Mouse (Mus musculus) megakaryocyte, embryonic 14.5 days (primary cell): ENCODE measurements around the gene P2rx6. TPM values are rescaled to one million over a fixed set of nuclear protein-coding genes. Genes with fewer than 3 reads are reported as not detected.

Source experiments
- H3K27me3 ChIP-seq: replicated peaks from 2 replicates; pipeline ENCODE3; 2012; ENCODE audit warnings: inconsistent platforms
- H3K36me3 ChIP-seq: replicated peaks from 2 replicates; pipeline ENCODE3; 2012; ENCODE audit warnings: low read length, inconsistent platforms, mixed read lengths
- H3K4me1 ChIP-seq: 2 replicates; pipeline ENCODE4 v1.6.1; 2012; ENCODE audit warnings: inconsistent platforms
- H3K4me3 ChIP-seq: replicated peaks from 2 replicates; pipeline ENCODE3; 2012; ENCODE audit warnings: moderate library complexity, mild to moderate bottlenecking, inconsistent platforms
- H3K9me3 ChIP-seq: 2 replicates; pipeline ENCODE4 v1.6.1; 2012; ENCODE audit warnings: inconsistent platforms
- FLI1 ChIP-seq: IDR thresholded peaks from 2 replicates; pipeline ENCODE4 v1.6.1; 2012; ENCODE audit warnings: low read length, inconsistent platforms, mixed read lengths
- GATA1 ChIP-seq: IDR thresholded peaks from 3 replicates; pipeline ENCODE4 v1.6.1; 2012; ENCODE audit warnings: mixed read lengths, low read length, inconsistent platforms, borderline replicate concordance
- polyA plus RNA-seq: library from polyadenylated mRNA; stranded (reverse); fragments of >175 nt; gene quantifications from 2 replicates; pipeline ENCODE4 v1.2.3, GENCODE M21; 2012; ENCODE audit warnings: low replicate concordance; ENCODE audit not compliant: insufficient read depth

P2rx6 gene
- polyA plus RNA-seq, 1 experiment: not detected

DNA sequence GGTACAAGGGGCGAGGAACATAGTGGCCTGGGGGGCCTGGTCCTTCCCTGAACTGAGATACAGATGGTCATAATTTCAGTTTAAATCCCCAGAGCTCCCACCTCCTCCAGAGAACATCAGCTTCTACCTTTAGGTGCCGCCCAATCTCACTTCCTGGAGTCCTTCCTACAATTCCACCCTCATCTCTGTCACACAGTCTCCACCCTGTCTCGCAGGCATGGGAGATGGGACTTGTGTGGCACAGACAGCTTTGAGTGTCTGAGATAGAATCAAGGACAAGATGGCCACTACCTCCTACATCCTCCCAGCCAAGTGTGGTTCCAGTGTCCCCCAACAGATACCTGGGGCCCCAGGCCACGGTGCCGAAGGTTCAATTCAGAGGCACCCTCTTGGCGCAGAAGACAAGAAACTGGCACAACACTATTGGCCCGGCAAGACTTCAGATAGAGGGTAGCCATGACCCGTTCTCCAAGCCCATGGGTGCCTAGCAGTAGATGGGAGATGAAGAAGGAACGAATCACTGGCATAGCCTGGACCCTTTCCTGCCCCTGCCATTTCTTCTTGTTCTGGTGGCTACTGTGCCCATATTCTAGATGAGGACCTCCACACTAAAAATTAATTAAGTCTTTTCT, 2.2 kb upstream of the P2rx6 start:
- Histone ChIP-seq H3K4me3 (no peak overlapping the region), H3K9me3 (no peaks in the 10 kb centered on the region), H3K36me3 (no peaks in the 10 kb centered on the region), H3K27me3 (peaks cover 45% of the 10 kb centered on the region), H3K4me1 (peaks cover 73% of the 10 kb centered on the region)
- TF ChIP-seq GATA1: no peak
- TF ChIP-seq FLI1: no peak

DNA sequence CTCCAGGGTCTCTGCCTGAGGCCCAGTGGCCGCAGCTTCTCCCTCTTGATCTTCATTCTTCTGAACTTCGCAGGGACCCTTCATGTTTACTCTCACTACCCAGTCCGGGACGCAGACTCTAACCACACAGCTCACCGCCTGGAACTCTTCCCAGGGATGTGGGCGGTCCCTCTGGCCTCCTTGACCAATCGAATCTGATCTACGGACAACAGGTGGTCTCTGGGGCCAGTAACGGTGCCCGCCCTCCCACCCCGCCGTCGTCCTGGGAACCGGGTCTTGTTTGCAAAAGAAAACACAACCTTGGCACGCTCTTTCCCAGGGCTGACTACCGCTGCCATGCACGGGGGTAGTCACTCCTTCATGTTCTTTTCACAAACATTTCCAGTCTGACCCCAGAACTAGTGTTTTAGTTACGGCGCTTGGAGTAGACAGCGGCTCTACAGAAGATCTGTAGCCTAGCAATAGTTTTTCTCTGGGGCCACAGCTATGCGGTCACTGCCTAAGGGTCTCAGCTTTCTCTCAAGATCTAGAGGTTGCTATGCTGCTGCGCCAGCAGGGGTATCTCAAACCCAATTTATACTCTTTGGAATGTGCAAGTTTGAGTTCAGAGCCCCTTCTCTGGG, 446 bp upstream of the P2rx6 start, which contains the start of gene Lrrc74b:
TSS of gene Lrrc74b (minus strand) at position 120 of the 623 bp plus-strand sequence.
- Histone ChIP-seq H3K27me3 (peaks cover 55% of the 10 kb centered on the region), H3K4me3 (peak within 1 kb of the TSS; percentile 76), H3K4me1 (peaks cover 64% of the 10 kb centered on the region), H3K9me3 (no peaks in the 10 kb centered on the region), H3K36me3 (no peaks in the 10 kb centered on the region)
- no peak for TF ChIP-seq FLI1
- TF ChIP-seq GATA1: no peak

DNA sequence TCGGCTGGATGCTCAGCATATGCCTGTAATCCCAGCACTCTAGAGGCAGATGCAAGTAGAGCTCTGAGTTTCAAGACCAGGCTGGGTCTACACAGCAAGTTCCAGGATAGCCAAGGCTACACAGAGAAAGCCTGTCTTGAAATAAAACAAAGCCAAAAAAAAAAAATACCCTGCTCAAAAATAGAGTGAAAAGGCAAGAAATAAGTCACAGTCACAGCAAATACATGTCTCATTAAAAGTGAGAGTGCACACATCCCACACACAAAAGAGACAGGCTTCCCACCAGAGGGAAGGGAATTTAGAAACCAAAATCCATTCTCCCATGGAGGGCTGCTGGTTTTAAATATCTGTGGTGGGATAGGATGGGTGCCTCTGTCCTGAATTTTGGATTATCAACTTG, 1.9 kb downstream of the P2rx6 start:
- Histone ChIP-seq H3K4me3 (no peak overlapping the region), H3K27me3 (peaks cover 63% of the 10 kb centered on the region), H3K4me1 (peaks cover 58% of the 10 kb centered on the region), H3K36me3 (no peaks in the 10 kb centered on the region), H3K9me3 (no peaks in the 10 kb centered on the region)
- TF ChIP-seq FLI1 (no peak), GATA1 (no peak)

DNA sequence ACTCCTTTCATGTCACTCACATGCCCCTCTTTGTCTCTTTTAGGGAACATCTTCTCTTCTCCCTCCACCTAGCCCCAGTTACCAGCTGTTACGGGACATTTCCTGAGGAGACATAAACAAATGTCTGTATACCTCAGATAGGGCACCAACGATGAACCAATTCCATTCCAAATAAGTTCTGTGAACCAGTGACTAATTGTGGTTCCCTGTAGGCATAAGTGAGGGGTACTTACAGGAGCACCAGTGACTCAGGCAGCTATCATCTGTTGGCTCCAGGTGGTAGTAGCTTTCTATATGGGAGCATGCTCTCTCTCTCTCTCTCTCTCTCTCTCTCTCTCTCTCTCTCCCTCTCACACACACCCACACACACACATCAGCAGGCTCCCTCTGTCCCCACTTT, 2.5 kb downstream of the P2rx6 start:
- H3K36me3 ChIP-seq: no peaks in the 10 kb centered on the region
- no peak for TF ChIP-seq GATA1
- TF ChIP-seq FLI1: no peak
- H3K27me3 ChIP-seq: peaks cover 62% of the 10 kb centered on the region
- peaks cover 51% of the 10 kb centered on the region for H3K4me1 ChIP-seq
- H3K9me3 ChIP-seq: peaks cover 3% of the 10 kb centered on the region
- H3K4me3 ChIP-seq: no peak overlapping the region

DNA sequence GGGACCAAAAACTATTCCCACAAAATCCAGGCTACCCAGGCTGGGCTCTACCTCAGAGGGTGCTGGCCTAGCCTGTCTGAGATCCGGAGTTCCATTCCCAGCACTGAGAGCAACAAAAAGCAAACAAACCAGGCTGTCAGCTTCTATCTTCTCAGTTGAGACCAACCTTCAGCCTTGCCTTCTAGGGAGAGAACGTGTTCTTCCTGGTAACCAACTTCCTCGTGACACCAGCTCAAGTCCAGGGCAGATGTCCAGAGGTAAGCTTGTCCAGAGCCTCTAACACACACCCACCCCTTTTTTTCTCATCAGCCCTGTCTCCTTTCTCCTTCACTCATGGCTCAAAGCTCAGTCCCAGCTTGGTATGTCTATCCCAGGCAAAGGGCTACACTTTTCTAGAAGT, 3.1 kb downstream of the P2rx6 start:
- H3K9me3 ChIP-seq: peaks cover 3% of the 10 kb centered on the region
- TF ChIP-seq GATA1: no peak
- TF ChIP-seq FLI1: no peak
- peaks cover 47% of the 10 kb centered on the region for H3K4me1 ChIP-seq
- H3K27me3 ChIP-seq: peaks cover 60% of the 10 kb centered on the region
- no peaks in the 10 kb centered on the region for H3K36me3 ChIP-seq
- no peak overlapping the region for H3K4me3 ChIP-seq

DNA sequence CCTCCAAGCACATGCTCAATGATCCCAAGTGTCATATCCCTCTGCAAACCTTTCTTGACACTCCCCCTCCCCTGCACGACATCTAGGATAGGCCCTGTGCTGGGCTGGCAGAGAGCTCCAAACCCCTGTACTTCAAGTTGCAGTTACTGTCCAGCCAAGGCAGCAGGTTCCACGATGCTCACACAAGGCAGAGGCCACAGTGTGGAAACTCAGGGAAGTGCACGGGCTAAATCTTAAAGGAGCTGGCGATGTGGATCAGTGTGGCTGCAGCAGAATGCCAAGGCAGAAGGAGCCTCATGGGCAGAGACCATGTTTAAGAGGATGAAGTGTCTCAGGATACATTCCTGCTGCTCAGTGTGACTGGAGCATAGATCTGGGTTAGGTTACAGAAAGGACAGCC, 4.5 kb downstream of the P2rx6 start:
- H3K9me3 ChIP-seq: peaks cover 3% of the 10 kb centered on the region
- no peak overlapping the region for H3K4me3 ChIP-seq
- TF ChIP-seq FLI1 (no peak), GATA1 (no peak)
- no peaks in the 10 kb centered on the region for H3K36me3 ChIP-seq
- peaks cover 68% of the 10 kb centered on the region for H3K27me3 ChIP-seq
- H3K4me1 ChIP-seq: peaks cover 39% of the 10 kb centered on the region

DNA sequence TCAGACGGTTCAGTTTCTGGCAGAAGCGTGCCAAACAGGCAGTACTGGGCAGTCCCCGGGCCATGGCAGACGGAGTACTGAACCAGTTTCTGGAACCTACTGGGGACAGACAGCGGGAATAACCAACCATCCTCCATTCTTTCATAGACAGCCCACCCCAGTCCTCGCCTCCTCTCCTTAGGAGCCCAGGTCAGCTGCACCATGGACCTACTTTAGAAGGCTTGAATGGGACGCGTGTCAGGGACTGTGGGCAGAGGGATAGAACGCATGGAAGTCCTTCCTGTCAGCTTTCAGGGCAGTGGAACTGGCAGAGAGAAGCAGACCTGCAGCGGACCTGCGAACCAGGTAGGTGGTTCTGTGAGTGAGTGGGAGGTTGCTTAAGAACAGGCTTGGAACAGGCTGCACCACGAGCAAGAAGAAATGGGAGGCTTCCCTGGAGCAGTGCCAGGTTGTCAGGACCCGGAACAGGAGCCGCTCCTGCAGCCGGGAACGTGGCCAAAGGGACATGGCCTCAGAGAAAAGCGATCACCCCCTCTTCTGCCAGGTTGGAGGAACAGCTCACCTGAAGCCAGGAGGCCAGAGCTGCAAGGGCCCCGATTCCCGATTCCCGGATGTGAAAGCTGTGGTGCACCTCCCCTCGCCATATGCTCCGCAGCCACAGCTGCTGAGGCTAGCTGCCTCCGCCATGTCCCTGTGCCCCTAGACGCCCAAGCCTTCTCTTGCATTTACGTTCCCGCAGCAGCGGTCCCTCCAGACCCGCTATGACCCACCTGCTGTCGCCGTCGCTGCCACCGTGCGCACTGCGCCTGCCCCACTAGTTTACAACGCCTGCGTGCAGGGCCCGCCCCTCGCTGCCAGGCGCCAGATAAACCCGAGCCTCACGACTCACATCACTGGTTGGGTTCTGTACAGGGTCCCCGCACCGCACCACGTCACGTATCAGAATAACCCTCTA, 14.5 kb downstream of the P2rx6 start:
- Histone ChIP-seq H3K27me3 (peaks cover 71% of the 10 kb centered on the region), H3K36me3 (no peaks in the 10 kb centered on the region), H3K9me3 (no peaks in the 10 kb centered on the region; the same call in 1 of the 2 replicates), H3K4me1 (peaks cover 22% of the 10 kb centered on the region), H3K4me3 (peak overlapping the region; percentile 92)
- TF ChIP-seq GATA1 (no peak), FLI1 (no peak)

DNA sequence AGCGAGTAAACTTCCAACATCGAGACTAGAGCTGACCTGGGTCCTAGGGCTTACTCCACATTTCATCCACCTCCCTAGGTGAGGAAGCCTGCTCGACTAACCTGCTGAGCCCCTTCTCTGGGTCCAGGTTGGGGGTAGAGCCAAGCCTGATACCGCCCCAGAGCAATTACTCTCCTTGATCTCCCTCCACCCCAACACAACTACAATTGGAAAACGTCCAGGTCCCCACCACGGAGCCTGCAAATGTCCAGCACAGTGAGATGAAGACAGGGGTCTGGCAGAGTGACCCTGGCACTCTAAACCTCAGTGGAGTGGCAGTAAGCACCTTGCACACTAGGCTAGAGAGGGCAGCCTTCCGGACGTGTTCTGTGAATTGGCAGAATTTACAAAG, 15.1 kb downstream of the P2rx6 start:
- H3K4me1 ChIP-seq: peaks cover 22% of the 10 kb centered on the region
- no peak for TF ChIP-seq GATA1
- TF ChIP-seq FLI1: no peak
- peaks cover 64% of the 10 kb centered on the region for H3K27me3 ChIP-seq
- H3K4me3 ChIP-seq: peak overlapping the region; percentile 92
- H3K9me3 ChIP-seq: no peaks in the 10 kb centered on the region; the same call in 1 of the 2 replicates
- H3K36me3 ChIP-seq: no peaks in the 10 kb centered on the region

DNA sequence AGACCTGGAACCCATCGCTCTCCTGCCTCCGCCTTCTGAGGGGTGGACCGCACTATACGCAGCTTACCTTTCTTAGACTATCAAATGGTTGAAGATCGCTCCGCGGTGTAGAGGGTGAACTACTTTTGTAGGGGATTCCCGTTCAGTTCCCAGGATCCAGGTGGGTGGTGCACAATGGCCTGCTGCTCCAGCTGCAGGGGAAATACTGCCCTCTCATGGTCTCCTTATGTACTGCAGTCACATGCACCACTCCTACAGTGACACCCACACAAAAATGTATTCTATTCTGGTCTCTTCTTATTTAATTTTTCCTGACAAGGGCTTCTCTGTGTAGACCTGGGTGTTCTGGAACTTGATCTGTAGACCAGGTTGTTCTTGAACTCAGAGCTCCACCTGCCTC, 21.4 kb downstream of the P2rx6 start, which contains the start of gene Slc7a4:
TSS of gene Slc7a4 (minus strand) at position 151 of the 400 bp plus-strand sequence.
- Histone ChIP-seq H3K4me1 (peaks cover 4% of the 10 kb centered on the region; the same call in 1 of the 2 replicates), H3K4me3 (no peak within 1 kb of the TSS), H3K27me3 (peaks cover 13% of the 10 kb centered on the region), H3K36me3 (no peaks in the 10 kb centered on the region), H3K9me3 (peaks cover 4% of the 10 kb centered on the region)
- no peak for TF ChIP-seq GATA1
